Mouse (Mus musculus): ENCODE results near the gene Gm42906.

The Gm42906 gene

DNA sequence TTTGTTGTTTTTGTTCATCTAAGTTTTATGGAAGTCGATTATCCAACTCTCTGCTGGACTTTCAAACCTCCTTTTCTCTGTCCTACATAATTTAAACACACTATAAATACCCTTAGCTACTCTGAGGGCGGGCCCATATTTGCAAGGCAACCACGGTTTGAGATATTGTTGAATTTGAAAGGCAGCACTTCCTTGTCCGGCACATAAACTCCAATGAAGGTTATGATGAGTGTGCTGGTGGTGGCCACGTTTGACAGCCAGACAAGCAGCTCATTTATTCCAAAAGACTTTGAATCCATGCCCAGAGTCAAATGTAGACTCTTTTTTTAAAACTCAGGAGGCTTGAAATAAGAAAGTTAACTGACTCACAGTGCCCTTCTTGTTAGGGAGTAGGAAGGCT is 33.3 kb downstream of the Gm42906 start:
- DNase-seq (ENCODE audit: low spot score), result no peak

GRCm38 (mm10) chr5:151393821-151394662 is 33.9 kb downstream of the Gm42906 start:
- no peak for DNase-seq (ENCODE audit: low spot score)

GRCm38 (mm10) chr5:151389827-151390226 is 38.1 kb downstream of the Gm42906 start:
- no peak for DNase-seq (ENCODE audit: low spot score)

DNA sequence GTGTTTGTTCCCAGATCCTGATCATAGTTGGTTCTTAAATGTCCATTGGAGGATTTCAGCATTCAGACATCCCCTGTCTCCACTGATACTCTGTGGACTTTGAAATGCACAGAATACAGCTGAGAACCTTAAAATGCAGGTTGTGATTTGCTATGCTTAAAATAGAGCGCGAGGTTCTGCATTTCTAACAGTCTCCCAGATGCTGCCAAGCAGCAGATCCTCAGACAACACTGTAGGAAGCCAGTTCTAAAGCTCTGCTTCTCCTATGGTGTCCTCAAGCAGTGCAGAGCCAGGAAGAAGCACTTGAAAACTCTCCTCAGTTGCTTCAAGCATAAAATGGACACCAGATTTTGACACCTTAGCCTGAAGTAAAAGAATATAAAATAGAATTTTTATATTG is 48.1 kb downstream of the Gm42906 start:
- DNase-seq (ENCODE audit: low spot score), result no peak

GRCm38 (mm10) chr5:151379210-151379609 is 48.8 kb downstream of the Gm42906 start:
- DNase-seq (ENCODE audit: low spot score), result no peak

GRCm38 (mm10) chr5:151376931-151377330 is 51.0 kb downstream of the Gm42906 start:
- DNase-seq (ENCODE audit: low spot score), result no peak

DNA sequence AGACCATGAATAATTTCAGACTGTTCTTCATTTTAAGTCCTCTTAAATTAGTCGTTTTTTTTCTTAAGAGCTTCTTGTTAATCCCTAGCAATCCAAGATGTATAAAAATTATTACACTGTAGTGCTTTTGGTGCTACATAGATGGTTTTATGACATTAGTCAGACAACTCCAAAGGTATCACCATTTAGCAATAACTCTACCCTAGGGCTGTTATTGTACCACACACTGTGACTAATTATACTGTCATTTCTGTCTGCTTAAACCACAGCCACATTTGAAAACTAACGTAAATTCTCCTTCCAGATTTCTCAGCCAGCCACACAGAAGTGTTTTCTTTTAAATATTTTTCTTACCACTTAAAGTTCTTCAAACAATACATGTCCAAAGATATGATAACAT is 53.1 kb downstream of the Gm42906 start:
- no peak for DNase-seq (ENCODE audit: low spot score)

DNA sequence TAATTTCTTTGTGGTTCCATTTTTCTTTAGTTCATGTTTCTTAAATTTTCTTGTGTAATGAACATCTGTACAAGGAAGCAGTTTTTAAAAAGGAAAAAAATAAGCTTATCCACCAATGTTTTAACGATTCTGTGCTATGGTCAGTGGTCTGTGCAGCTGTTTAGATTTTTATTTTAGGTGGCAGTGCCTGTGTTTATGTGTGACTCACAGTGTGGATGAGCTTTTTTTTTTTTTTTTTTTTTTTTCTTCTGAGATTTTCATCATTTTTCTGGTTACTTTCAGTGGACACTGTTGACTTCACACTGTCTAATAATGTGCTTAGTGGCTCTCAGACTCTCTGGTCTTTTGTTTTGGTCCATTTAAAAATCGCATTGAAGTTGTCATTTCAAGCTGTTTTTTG is 56.8 kb downstream of the Gm42906 start:
- DNase-seq (ENCODE audit: low spot score), result no peak

DNA sequence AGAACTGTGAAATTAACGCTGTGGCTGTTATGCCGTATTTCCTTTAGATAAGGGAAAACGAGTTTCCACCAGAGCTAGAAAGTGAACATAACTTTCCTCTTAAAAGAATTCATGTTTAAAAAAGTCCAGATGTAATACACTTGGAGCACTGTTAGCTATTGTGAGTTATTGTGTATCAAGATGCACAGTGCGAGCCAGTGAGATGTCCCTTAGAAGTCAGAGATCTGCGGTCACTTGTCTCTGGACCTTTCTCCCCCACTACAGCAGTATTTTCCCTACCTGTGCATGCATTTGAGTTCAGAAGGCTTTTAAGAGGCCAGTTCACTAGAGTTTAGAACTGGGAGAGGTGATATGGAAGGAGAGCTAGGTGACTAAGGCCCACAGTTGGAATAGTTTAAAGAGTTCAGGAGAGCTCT is 58.6 kb downstream of the Gm42906 start:
- no peak for DNase-seq (ENCODE audit: low spot score)

- peak; percentile 98 for DNase-seq (ENCODE audit: low spot score)
Measured at GRCm38 (mm10) chr5:151368395-151369190, 59.4 kb downstream of the Gm42906 start.

GRCm38 (mm10) chr5:151367881-151368394 is 60.0 kb downstream of the Gm42906 start:
- DNase-seq (ENCODE audit: low spot score), result peak; percentile 22

- no peak for DNase-seq (ENCODE audit: low spot score)
Measured at GRCm38 (mm10) chr5:151367317-151367716, 60.6 kb downstream of the Gm42906 start.

- no peak for DNase-seq (ENCODE audit: low spot score)
Measured at GRCm38 (mm10) chr5:151363343-151364000, 64.5 kb downstream of the Gm42906 start.

GRCm38 (mm10) chr5:151349616-151350015 is 78.3 kb downstream of the Gm42906 start:
- no peak for DNase-seq (ENCODE audit: low spot score)

GRCm38 (mm10) chr5:151348418-151348817 is 79.5 kb downstream of the Gm42906 start:
- no peak for DNase-seq (ENCODE audit: low spot score)

DNA sequence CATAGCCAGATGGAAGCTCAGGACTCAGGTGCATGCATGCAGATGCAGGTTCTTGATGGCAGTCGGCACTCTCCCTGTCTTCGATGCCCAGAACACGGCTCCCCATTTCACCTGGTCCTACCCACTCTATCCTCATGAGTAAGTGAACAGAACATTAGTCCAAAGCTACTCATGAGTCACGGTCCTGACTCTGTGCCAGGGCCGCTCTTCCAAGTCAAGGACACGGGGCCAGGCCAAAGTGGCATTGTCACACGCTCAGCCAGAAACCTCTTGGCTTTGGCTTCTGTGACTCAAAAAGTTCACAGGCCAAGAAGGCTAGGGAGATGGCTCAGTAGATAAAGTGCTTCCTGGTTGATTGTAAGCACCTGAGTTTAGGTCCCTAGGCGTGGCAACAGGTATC is 81.3 kb downstream of the Gm42906 start:
- DNase-seq (ENCODE audit: low spot score), result no peak

DNA sequence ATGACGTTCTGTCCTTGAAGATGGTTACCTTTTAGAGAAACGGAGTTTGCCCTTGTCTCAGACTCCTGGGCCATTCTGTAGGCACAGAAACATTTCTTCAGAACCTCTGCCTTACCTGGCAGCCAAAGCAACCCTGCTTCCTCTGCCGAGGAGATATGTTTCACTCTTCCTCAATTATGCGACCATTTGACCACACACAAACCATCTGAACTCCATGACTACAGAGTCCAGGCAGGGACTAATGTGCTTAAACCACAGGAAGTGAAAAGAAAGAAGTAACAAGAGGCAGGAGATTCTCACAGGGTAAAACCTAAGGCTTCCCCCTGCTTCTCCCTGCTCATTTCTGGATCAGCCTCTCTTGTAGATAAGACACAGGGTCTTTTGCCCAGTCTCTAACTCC is 83.2 kb downstream of the Gm42906 start:
- no peak for DNase-seq (ENCODE audit: low spot score)

DNA sequence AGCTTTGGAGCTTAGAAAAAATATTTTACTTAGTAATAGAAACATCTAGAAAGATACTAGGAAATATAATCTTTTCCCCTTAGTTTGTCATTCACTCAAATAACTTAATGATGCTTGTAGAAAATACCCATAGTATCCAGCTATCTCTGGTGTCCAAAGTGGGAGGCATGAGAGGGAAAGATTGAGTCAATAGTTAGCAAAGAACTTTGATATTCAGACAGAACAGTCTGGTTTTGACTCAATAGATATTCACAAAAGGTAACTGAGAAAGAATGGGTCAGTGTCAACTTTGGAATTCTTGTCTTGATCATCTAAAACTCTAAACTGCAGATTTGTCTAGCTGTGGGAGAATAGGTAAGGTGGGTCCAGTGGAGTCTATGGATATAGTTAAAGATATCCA is 94.3 kb downstream of the Gm42906 start:
- no peak for DNase-seq (ENCODE audit: low spot score)

DNA sequence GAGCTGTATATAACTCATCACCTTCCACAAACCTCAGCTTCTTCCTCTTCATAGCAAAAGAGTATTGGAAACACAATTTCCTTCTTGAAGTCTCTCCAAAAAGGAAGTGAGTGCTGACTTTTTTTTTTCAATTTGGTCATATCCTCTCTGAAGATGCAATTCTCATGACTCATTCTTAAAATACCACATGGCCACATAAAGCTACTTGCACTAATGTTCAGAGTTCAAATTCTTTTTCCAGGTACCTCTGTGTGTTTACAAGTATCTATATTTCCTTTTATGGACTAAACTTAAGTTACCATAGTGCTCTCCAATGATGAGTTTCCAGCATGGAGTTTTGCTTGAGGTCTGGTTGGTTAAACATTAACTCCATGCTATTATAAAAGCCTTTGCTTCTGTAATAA is 94.8 kb downstream of the Gm42906 start:
- DNase-seq (ENCODE audit: low spot score), result no peak

DNA sequence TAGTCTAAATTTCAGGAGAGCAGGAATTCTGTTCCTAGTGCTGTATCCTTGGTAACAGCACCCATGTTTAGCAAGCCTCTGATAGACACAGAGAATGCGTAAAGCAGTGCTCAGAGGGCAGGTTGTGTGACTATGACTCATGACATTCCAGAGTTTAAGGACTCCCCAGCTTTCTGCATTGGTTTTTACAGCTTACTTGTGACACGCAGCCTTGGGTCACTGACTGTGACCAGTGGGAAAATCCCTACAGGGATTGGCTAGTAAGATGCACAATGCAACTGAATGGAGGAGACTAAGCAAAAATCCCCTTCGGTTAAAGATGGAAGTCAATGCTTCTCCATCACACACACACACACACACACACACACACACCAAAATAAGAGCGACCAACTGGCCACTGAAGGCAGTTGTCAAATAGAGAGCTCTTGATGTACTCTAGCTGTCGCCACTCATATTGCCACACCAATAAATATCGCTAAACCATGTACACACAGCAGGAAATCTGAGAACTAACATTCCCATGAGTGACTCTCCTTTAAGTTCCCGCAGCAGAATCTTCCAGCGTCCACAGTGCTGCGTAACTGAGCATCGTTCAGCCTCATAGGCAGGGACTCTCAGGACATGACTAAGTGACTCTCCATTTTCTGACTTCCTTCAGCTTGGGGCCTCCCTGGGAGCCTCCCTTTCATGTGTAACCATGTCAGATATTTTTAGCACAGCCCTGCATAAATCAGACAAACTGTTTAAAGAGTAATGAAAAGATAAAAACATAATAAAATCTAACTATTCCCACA is 112.0 kb downstream of the Gm42906 start:
- DNase-seq (ENCODE audit: low spot score), result no peak

DNA sequence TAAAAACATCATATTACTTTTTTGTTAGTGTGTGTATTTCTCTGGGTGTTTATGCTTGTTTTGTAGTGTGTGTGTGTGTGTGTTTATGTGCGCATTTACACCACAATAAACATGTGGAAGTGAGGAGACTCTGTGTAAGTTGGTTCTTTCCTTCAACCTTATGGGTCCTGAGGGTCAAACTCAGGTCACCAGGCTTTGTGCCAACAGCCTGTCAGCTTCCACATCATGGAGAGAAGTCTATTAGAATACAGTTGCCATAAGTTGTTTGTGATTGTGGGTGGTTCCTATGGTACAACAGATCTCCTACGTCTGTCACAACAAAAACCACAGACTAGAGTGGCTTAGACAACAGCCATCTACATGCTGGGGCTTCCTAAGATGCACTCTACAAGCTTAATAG is 127.7 kb downstream of the Gm42906 start:
- DNase-seq (ENCODE audit: low spot score), result no peak

DNA sequence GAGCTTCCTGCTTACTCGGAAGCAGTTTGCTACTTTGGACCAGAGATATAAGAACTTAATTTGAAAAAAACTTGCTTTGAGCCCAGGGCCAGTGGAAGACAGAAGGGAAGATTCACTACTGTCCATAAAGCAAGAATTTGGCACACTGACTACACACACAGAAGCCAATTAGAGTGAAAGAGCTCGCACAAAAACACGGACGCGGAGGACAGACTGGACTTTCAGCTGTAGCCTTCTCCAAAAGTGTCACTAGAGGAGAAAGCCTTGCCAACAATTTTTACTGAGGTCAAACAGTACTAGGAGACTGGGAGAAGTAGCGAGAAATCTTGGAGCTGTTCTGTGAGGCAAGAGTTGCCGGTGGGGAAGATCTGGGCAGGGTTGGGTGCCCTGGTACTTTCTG is 128.4 kb downstream of the Gm42906 start:
- no peak for DNase-seq (ENCODE audit: low spot score)
